Mouse (Mus musculus) C2C12 (cell line): Measurements from ENCODE around the gene Ncam1. TPM values are rescaled to one million over a fixed set of nuclear protein-coding genes. Genes with fewer than 3 reads are reported as not detected.
A peak's percentile ranks its signal among the peaks of the same experiment; 100 is the strongest.

Source experiments
- H3K27me3 ChIP-seq: one replicate; pipeline ENCODE4 v1.6.1; 2011; ENCODE audit not compliant: control insufficient read depth, insufficient read depth, insufficient read length
- H3K36me3 ChIP-seq: one replicate; pipeline ENCODE4 v1.6.1; 2011; ENCODE audit not compliant: control insufficient read depth, insufficient read depth
- H3K4me3 ChIP-seq: one replicate; pipeline ENCODE4 v1.5.1; 2011; ENCODE audit warnings: mild to moderate bottlenecking, control low read depth; ENCODE audit not compliant: poor library complexity, insufficient read depth, severe bottlenecking
- H3K79me2 ChIP-seq: one replicate; pipeline ENCODE4 v1.6.1; 2011; ENCODE audit not compliant: control insufficient read depth, insufficient read depth
- H3K79me3 ChIP-seq: one replicate; pipeline ENCODE4 v1.6.1; 2011; ENCODE audit warnings: low read depth, control low read depth
- H3ac ChIP-seq: one replicate; pipeline ENCODE3; 2011; ENCODE audit warnings: low read depth; ENCODE audit not compliant: control insufficient read depth, insufficient read length
- CEBPB ChIP-seq: IDR thresholded peaks from one replicate; pipeline ENCODE4 v1.6.1; 2011; ENCODE audit warnings: low read depth, mild to moderate bottlenecking, control low read depth, moderate library complexity
- CTCF ChIP-seq: IDR thresholded peaks from one replicate; pipeline ENCODE4 v1.5.1; 2011; ENCODE audit not compliant: control insufficient read depth, insufficient read depth, insufficient read length
- FOSL1 ChIP-seq: IDR thresholded peaks from one replicate; pipeline ENCODE4 v1.8.0; 2011; ENCODE audit warnings: mild to moderate bottlenecking, low read length; ENCODE audit not compliant: poor library complexity, insufficient read depth, severe bottlenecking
- MAX ChIP-seq: IDR thresholded peaks from one replicate; pipeline ENCODE4 v1.6.1; 2011; ENCODE audit warnings: mild to moderate bottlenecking, control low read depth
- MYOD1 ChIP-seq: IDR thresholded peaks from one replicate; pipeline ENCODE4 v1.6.1; 2011; ENCODE audit warnings: low read depth; ENCODE audit not compliant: control insufficient read depth, insufficient read length
- MYOG ChIP-seq: IDR thresholded peaks from one replicate; pipeline ENCODE4 v1.6.1; 2011; ENCODE audit not compliant: control insufficient read depth, insufficient read length; ENCODE audit errors: extremely low read depth
- USF1 ChIP-seq: IDR thresholded peaks from one replicate; pipeline ENCODE4 v1.6.1; 2011; ENCODE audit warnings: low read depth, mild to moderate bottlenecking, control low read depth, moderate library complexity
- polyA plus RNA-seq: library from polyadenylated mRNA; unstranded; fragments of >200 nt; fragmentation: generic; extraction: Trizol; gene quantifications from one replicate; pipeline ENCODE4 v1.2.1, GENCODE M21; 2012; ENCODE audit warnings: missing spikeins

The Ncam1 gene
- polyA plus RNA-seq, 1 experiment, result 41.5 TPM

DNA sequence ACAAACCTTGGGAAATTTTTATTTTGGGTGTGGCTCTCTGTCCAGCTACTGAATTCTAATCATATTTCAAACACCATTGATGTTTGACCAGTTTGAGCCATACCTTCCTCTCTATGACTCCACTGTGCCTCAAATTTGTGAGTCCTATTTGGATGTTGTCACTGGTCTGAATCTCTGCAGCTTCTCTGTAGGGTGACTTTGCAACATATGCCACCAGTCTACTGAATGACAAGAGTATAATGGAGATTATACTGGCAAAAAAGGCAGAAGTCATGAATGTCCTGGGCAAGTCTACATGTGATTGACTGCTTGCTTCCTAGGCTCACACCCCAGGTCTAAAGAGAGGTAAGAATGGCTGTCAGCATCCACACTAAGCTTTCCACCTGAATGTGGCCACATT, 186.3 kb downstream of the Ncam1 start:
- Histone ChIP-seq H3ac (no peak overlapping the region), H3K79me2 (peaks cover under 1% of the 10 kb centered on the region), H3K27me3 (no peaks in the 10 kb centered on the region), H3K79me3 (peaks cover 2% of the 10 kb centered on the region), H3K36me3 (no peaks in the 10 kb centered on the region), H3K4me3 (no peak overlapping the region)
- TF ChIP-seq MYOG, result no peak
- TF ChIP-seq CEBPB, result no peak
- TF ChIP-seq FOSL1, result no peak
- TF ChIP-seq USF1, result no peak
- no peak for TF ChIP-seq MYOD1
- no peak for TF ChIP-seq MAX
- no peak for TF ChIP-seq CTCF

DNA sequence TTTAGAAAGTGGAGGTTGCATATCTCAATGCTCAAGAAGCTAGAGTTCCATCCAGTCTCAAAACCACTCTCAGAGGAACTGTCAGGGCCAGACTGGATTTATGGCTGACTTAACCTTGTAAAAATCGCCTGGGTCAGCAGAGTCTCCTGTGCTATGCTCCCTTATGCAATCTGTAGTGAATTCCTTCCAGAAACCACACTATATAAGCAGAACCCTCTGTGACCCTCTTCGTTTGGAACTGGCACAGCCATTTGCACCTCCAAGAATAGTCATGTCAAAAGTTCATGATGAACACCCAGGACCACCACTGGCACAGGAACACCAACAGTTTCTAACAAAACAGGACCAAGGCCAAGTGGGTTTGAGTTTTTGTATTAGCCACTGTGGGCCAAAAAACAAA, 190.5 kb downstream of the Ncam1 start:
- H3K36me3 ChIP-seq, result no peaks in the 10 kb centered on the region
- no peak overlapping the region for H3ac ChIP-seq
- H3K4me3 ChIP-seq, result no peak overlapping the region
- TF ChIP-seq FOSL1 (no peak), MYOG (no peak), CEBPB (no peak), USF1 (no peak), MAX (no peak), MYOD1 (no peak), CTCF (no peak)
- H3K79me3 ChIP-seq, result no peaks in the 10 kb centered on the region
- H3K27me3 ChIP-seq, result no peaks in the 10 kb centered on the region
- H3K79me2 ChIP-seq, result peaks cover 7% of the 10 kb centered on the region

DNA sequence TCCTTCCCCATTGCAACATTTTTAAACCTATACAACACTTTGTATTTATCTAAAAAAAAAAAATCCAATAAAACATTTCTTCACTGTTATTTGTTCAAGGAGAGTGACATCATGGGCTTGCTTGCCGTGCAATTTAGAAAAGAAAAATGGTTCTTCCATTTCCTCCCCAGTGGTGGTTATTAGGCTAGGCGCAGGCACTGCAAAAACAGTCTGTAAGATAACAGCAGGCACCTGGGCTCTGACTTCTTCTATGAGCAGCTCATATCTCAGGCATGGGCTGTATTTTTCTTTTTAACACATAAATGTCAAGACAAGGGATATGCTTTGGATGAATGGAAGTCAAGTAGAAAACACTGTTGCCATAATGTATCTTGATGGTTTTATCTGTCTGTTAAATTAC, 192.0 kb downstream of the Ncam1 start:
- H3ac ChIP-seq, result no peak overlapping the region
- no peaks in the 10 kb centered on the region for H3K27me3 ChIP-seq
- TF ChIP-seq MYOG (no peak), CEBPB (no peak), MAX (no peak), USF1 (no peak), CTCF (no peak), FOSL1 (no peak), MYOD1 (no peak)
- H3K36me3 ChIP-seq, result peaks cover 5% of the 10 kb centered on the region
- H3K79me3 ChIP-seq, result no peaks in the 10 kb centered on the region
- peaks cover 7% of the 10 kb centered on the region for H3K79me2 ChIP-seq
- H3K4me3 ChIP-seq, result no peak overlapping the region

DNA sequence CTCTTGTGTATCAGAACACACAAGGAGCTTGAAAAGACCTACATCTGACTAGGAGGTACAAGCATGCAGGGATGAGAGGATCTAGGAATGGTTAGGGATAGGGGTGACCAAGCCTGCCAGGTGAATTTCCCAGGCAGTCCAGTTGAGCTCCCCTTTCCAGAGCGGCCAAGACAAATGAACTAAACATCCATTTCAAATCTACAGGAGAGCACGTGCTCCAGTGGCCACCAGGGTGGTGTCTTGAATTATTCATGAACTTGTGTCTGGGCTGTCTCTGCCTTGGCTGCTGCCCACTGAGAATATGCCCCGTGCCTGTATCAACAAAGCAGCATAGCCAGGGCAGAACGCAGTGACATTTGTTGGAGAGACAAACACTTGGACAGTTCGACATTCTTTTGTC, 192.4 kb downstream of the Ncam1 start:
- TF ChIP-seq USF1 (peak; percentile 27), CEBPB (no peak)
- no peaks in the 10 kb centered on the region for H3K27me3 ChIP-seq
- H3K36me3 ChIP-seq, result peaks cover 5% of the 10 kb centered on the region
- H3ac ChIP-seq, result no peak overlapping the region
- H3K79me2 ChIP-seq, result peaks cover 7% of the 10 kb centered on the region
- H3K79me3 ChIP-seq, result no peaks in the 10 kb centered on the region
- no peak overlapping the region for H3K4me3 ChIP-seq

DNA sequence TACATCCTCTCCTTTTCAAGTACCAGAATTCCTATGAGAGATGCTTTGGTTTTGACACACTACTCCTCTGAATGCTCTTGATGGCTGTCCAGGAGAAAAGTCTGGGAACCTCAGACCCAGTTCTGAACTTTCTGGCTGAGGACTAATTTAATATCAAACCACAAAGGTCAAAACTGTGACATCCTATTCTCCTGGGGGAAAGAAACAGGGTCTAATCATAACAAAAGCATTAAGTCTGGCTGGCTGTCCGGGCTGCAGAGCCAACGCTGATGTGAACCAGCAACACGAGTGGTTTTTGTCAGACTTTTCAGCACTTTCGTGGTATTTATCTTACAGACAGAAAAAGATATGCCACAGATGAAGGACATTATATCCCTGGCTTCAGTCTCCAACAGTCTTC, 192.9 kb downstream of the Ncam1 start:
- TF ChIP-seq CEBPB (no peak), USF1 (no peak), MAX (no peak), MYOG (no peak), MYOD1 (no peak), FOSL1 (no peak), CTCF (no peak)
- H3K4me3 ChIP-seq, result no peak overlapping the region
- H3K79me3 ChIP-seq, result no peaks in the 10 kb centered on the region

DNA sequence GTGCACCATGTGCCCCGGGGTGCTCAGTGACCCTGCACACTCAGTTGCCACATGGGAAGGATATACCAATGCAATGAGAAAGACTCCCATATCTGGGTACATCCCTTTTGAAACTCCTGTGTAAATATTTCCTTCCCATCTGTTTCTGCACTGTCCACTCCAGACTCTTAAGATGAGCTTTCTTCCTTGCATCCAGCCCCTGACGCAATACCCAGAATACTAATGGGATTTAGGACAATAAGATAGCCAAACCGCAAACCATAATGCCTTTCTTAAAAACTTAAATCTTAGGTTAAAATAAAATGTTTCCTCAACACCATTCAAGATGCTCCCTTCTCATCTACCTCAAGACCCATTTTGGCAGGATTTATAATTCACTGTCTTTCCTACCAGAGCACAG, 193.4 kb downstream of the Ncam1 start:
- H3K79me3 ChIP-seq, result peaks cover under 1% of the 10 kb centered on the region
- peaks cover 7% of the 10 kb centered on the region for H3K79me2 ChIP-seq
- TF ChIP-seq MYOG (no peak), MYOD1 (no peak), CEBPB (no peak), USF1 (no peak), FOSL1 (no peak), MAX (no peak), CTCF (no peak)
- H3K4me3 ChIP-seq, result no peak overlapping the region
- peaks cover 5% of the 10 kb centered on the region for H3K36me3 ChIP-seq
- no peaks in the 10 kb centered on the region for H3K27me3 ChIP-seq
- H3ac ChIP-seq, result no peak overlapping the region

More for the DNA sequence above, 192.9 kb downstream of the Ncam1 start:
- no peak overlapping the region for H3ac ChIP-seq
- no peaks in the 10 kb centered on the region for H3K27me3 ChIP-seq
- H3K79me2 ChIP-seq, result peaks cover 7% of the 10 kb centered on the region
- H3K36me3 ChIP-seq, result peaks cover 5% of the 10 kb centered on the region
